ENCODE assay signal across 11 mouse cellular contexts in genomic region chr2:69895502-69896223, GRCm38 (mm10). TPM values are rescaled to one million over a fixed set of nuclear protein-coding genes. Genes with fewer than 3 reads are reported as not detected.
DNase-seq lines count a peak whose midpoint lies in the region; ATAC-seq and TF ChIP-seq lines count a peak whose summit lies in the region.
"Had no signal": no experiment of that assay in that cellular context is flagged by ENCODE, and none has a peak within 500 bp of the region (broad histone marks: within the 10 kb centered on the region; RNA-seq: fewer than 3 reads in every experiment).

No protein-coding gene starts in this region.

- H3K4me1 ChIP-seq in kidney, adult 2 months (ENCODE audit: control insufficient read depth, insufficient read depth, low read length) = peaks cover 4% of the 10 kb centered on the region; the same call in 1 of the 2 replicates
- H3K4me1 ChIP-seq in ES-E14 (ENCODE audit: control insufficient read depth in 2 of 2, insufficient read depth in 2 of 2, low read length in 2 of 2, poor library complexity in 1 of 2) = peaks cover 14 to 25% of the 10 kb centered on the region in 2 experiments
- peaks cover 49% of the 10 kb centered on the region for H3K4me1 ChIP-seq in liver, embryonic 13.5 days (replicated peaks)

- H3K9ac ChIP-seq in ES-E14 (ENCODE audit: insufficient read depth, low read depth, low read length, poor library complexity, severe bottlenecking) = peak overlapping the region; percentile 50; the same call in 1 of the 2 replicates
- no peak overlapping the region for H3K9ac ChIP-seq in liver, embryonic 13.5 days
- H3K9ac ChIP-seq: lung, embryonic 15.5 days had no signal

- no peaks in the 10 kb centered on the region for H3K36me3 ChIP-seq in kidney, adult 2 months (ENCODE audit: control insufficient read depth, insufficient read depth, low read length)
- no peaks in the 10 kb centered on the region for H3K36me3 ChIP-seq in ES-E14 (ENCODE audit: control insufficient read depth, insufficient read depth, low read length, poor library complexity, severe bottlenecking)
- no peaks in the 10 kb centered on the region for H3K36me3 ChIP-seq in liver, embryonic 13.5 days
- H3K36me3 ChIP-seq: lung, embryonic 15.5 days had no signal

- H3K4me2 ChIP-seq in liver, embryonic 13.5 days = peak overlapping the region; percentile 36
- H3K4me2 ChIP-seq: lung, embryonic 15.5 days had no signal

- no peaks in the 10 kb centered on the region for H3K9me3 ChIP-seq in ES-E14 (ENCODE audit: control insufficient read depth, insufficient read depth, low read depth, low read length)
- H3K9me3 ChIP-seq in liver, embryonic 13.5 days (replicated peaks) = no peaks in the 10 kb centered on the region
- H3K9me3 ChIP-seq: lung, embryonic 15.5 days had no signal

- ATAC-seq in liver, embryonic 13.5 days (ENCODE audit: low read depth) = no peak
- no peak for ATAC-seq in erythroblast, adult 5-6 weeks (replicated peaks; ENCODE audit: low FRiP score, poor library complexity, severe bottlenecking)

- H3K4me3 ChIP-seq in kidney, adult 2 months (ENCODE audit: insufficient read depth, low read depth, low read length) = no peak overlapping the region
- peak overlapping the region in 1 of 2 experiments; percentile 12; a peak in 1 of 4 replicates for H3K4me3 ChIP-seq in ES-E14 (ENCODE audit: insufficient read depth in 1 of 2, low read depth in 1 of 2, low read length in 2 of 2, poor library complexity in 1 of 2, severe bottlenecking in 1 of 2)
- no peak overlapping the region for H3K4me3 ChIP-seq in liver, embryonic 13.5 days (replicated peaks)
- H3K4me3 ChIP-seq: lung, embryonic 15.5 days had no signal

- H3K27me3 ChIP-seq in kidney, adult 2 months (replicated peaks; ENCODE audit: control insufficient read depth, insufficient read depth, low read length) = no peaks in the 10 kb centered on the region
- H3K27me3 ChIP-seq in liver, embryonic 13.5 days = no peaks in the 10 kb centered on the region
- H3K27me3 ChIP-seq: lung, embryonic 15.5 days had no signal

- peak; percentile 41 for TF ChIP-seq CTCF in kidney, adult 2 months (conservative IDR thresholded peaks at IDR 0.05; ENCODE audit: insufficient read depth, insufficient read length, low read depth, low read length)

- DNase-seq in kidney, adult 2 months = no peak
- DNase-seq in kidney, adult 9 months = no peak
- peak; percentile 55 to 61 for DNase-seq in B cell, adult 2 months
- no peak for DNase-seq in ES-E14 (ENCODE audit: low read depth, low spot score)
- no peak for DNase-seq in liver, embryonic 13.5 days
- DNase-seq in urinary bladder, postnatal 10 days (ENCODE audit: low spot score) = no peak
- no peak for DNase-seq in frontal cortex, postnatal 36 days (ENCODE audit: low spot score in 2 of 2)
- DNase-seq: kidney, postnatal 10 days; thymus, postnatal 25 days had no signal

- TF ChIP-seq POLR2A in kidney, adult 2 months (IDR thresholded peaks at IDR 0.05; ENCODE audit: low read depth, low read length) = no peak

- in situ Hi-C loops in ES-E14 (cut with MboI; ENCODE audit: low sequenced_read_pairs in 2 of 2, unreplicated experiment in 2 of 2) = no loop called here

- no peak overlapping the region for H3K27ac ChIP-seq in kidney, adult 2 months (ENCODE audit: insufficient read depth, low read depth, low read length)
- H3K27ac ChIP-seq in ES-E14 (ENCODE audit: insufficient read depth, low read depth, low read length, poor library complexity, severe bottlenecking) = peak overlapping the region; percentile 41; the same call in 1 of the 2 replicates
- peak overlapping the region; percentile 74 for H3K27ac ChIP-seq in liver, embryonic 13.5 days
- H3K27ac ChIP-seq: lung, embryonic 15.5 days had no signal

- 60% methylated on average over 14 of the region's 14 CpGs for WGBS in kidney, adult 2 months
- 61% methylated on average over 14 of the region's 14 CpGs for WGBS in liver, embryonic 13.5 days (ENCODE audit: insufficient replicate concordance)

TF ChIP-seq in ES-E14, 5 proteins besides CTCF, POLR2A, EP300 and RAD21:
- TF ChIP-seq MAFK (IDR thresholded peaks at IDR 0.05; ENCODE audit: insufficient read depth, low read depth, low read length) (no peak), CHD2 (IDR thresholded peaks at IDR 0.05; ENCODE audit: low read depth, low read length) (no peak), ZNF384 (IDR thresholded peaks at IDR 0.05; ENCODE audit: low read depth, low read length) (0 out of 2 replicates have a peak, but pooled peaks have one; percentile 6), HCFC1 (IDR thresholded peaks at IDR 0.05; ENCODE audit: borderline replicate concordance, insufficient read depth, low read length) (no peak)

RNA-seq across cellular contexts. Expression of gene Ubr3, which starts 1.4 kb away (rescaled TPM):
- polyA plus RNA-seq in kidney, adult 2 months (2012; rRNA removed) = 17.8 and 18.4 TPM in 2 replicates
- 64.3 and 64.6 TPM in 2 replicates for total RNA-seq in ES-E14 (2012; rRNA removed)
- 5.1 and 6.0 TPM in 2 replicates for polyA plus RNA-seq in liver, embryonic 13.5 days (2015; fragmentation: Nextera tagmentation; extraction: Ambion mirVana)
- total RNA-seq in erythroblast, adult 5-6 weeks (2015; ENCODE audit: low replicate concordance) = 63.7 and 68.0 TPM in 2 replicates
- 83.7 and 117 TPM in 2 replicates for total RNA-seq in erythroblast, adult 5-6 weeks (2017; ENCODE audit: low replicate concordance)

RNA-seq across cellular contexts. Expression of gene Mettl5, which starts 10.2 kb away (rescaled TPM):
- polyA plus RNA-seq in kidney, adult 2 months (2012; rRNA removed) = 7.0 and 8.8 TPM in 2 replicates
- 31.6 and 43.0 TPM in 2 replicates for total RNA-seq in ES-E14 (2012; rRNA removed)
- 40.8 and 42.1 TPM in 2 replicates for polyA plus RNA-seq in liver, embryonic 13.5 days (2015; fragmentation: Nextera tagmentation; extraction: Ambion mirVana)
- total RNA-seq in erythroblast, adult 5-6 weeks (2015; ENCODE audit: low replicate concordance) = 22.8 and 34.0 TPM in 2 replicates
- 33.3 and 50.2 TPM in 2 replicates for total RNA-seq in erythroblast, adult 5-6 weeks (2017; ENCODE audit: low replicate concordance)

RNA-seq across cellular contexts. Expression of gene Ssb, which starts 34.3 kb away (rescaled TPM):
- polyA plus RNA-seq in kidney, adult 2 months (2012; rRNA removed) = 2.7 and 5.9 TPM in 2 replicates
- total RNA-seq in ES-E14 (2012; rRNA removed) = 118 and 191 TPM in 2 replicates
- polyA plus RNA-seq in liver, embryonic 13.5 days (2015; fragmentation: Nextera tagmentation; extraction: Ambion mirVana) = 204 and 266 TPM in 2 replicates
- total RNA-seq in erythroblast, adult 5-6 weeks (2015; ENCODE audit: low replicate concordance) = 90.3 and 130 TPM in 2 replicates
- total RNA-seq in erythroblast, adult 5-6 weeks (2017; ENCODE audit: low replicate concordance) = 98.7 and 161 TPM in 2 replicates

Comparison
In these comparisons a context has a peak if more than half of its experiments do, and no peak if none do; other contexts are left out.
1. DNase-seq: peak in B cell, adult 2 months (2 of 2); none in kidney, adult 2 months (single experiment), kidney, adult 9 months (single experiment), ES-E14 (single experiment), liver, embryonic 13.5 days (single experiment), urinary bladder, postnatal 10 days (single experiment) and frontal cortex, postnatal 36 days (0 of 2).